Mouse (Mus musculus) adrenal gland, postnatal 25 days (tissue): Measurements from ENCODE around the gene Pter. TPM values are rescaled to one million over a fixed set of nuclear protein-coding genes. Genes with fewer than 3 reads are reported as not detected.

Experiments used
- DNase-seq: peaks from one replicate; pipeline ENCODE4 v3.0.0; 2021; ENCODE audit warnings: mixed read lengths
- total RNA-seq: library from RNA; stranded (reverse); gene quantifications from 2 replicates; pipeline ENCODE4 v1.2.3, GENCODE M21; 2021

The Pter gene
- total RNA-seq, 1 experiment from 2014 or later, result 19.1 TPM

DNA sequence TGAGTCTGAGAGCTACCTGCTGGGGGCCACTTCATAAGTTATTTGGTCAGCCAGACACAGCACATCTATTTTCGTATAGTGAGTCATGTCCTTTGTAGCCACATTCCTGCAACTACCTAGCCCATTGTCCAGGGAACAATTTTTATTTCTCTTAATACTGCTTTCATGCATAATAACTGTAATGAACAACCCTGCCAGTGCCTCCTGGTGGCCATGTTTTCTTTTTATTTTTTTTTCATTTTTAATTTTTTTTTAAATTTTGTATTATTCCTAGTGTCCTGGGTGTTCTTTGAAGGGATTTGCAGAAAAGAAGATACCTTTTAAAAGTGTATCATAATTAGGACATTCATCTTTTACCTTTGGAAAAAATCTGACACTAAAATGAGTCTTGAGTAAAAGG, 84.6 kb downstream of the Pter start:
- no peak for DNase-seq

DNA sequence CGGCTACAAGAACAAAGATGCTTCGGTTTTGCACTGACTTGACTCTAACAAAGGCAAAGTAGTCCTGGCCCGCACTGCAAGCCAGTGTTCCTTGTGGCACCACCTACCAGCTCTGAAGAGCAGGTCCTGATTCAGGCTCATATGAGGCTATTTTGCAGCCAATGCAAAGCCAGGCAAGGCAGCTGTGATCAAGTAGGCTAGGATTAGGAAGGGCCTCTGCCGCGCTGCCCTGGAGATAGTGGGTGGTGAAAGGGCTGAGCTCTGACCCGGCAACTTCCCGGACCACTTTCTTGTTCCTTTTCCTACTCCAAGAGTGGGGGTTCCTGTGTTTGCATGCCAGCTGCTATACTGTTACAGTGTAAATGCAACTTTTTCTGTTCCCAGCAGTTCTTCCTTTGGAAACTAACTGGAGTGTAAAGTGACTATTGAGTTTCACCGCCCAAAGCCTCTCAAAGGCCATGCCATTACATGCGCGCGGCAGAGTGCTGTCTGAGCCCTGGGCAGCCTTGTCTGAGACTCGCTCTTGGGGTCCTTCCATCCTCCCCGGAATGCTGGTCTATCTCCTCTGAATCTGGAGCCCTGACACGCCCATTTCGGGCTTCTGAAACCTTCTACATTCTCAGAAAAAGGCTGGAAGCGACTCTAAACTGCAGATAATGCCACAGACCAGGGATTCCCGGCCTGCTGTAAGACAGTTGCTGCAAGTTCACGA, 85.6 kb downstream of the Pter start:
- DNase-seq, result no peak

DNA sequence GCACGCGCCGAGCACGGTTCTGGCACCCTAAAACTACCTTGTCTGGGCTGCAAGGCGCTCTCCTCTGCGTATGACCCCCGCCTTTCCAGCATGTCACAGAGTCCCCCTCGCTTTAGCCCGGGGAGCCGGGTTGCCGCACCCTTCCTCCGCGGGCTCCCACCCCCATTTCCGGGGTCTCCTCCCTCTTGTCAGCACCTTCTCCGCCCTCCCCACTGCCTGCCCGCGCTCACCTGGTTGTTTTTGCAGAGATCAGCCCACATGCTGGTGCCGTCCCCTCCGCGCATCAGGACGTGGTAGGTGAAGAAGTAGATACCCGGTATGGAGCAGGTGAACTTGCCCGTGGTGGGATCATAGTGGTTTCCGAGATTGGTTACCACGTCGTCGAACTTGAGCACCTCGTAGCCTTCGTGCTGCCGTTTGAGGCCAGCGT, 86.2 kb downstream of the Pter start:
- peak; percentile 3 for DNase-seq

DNA sequence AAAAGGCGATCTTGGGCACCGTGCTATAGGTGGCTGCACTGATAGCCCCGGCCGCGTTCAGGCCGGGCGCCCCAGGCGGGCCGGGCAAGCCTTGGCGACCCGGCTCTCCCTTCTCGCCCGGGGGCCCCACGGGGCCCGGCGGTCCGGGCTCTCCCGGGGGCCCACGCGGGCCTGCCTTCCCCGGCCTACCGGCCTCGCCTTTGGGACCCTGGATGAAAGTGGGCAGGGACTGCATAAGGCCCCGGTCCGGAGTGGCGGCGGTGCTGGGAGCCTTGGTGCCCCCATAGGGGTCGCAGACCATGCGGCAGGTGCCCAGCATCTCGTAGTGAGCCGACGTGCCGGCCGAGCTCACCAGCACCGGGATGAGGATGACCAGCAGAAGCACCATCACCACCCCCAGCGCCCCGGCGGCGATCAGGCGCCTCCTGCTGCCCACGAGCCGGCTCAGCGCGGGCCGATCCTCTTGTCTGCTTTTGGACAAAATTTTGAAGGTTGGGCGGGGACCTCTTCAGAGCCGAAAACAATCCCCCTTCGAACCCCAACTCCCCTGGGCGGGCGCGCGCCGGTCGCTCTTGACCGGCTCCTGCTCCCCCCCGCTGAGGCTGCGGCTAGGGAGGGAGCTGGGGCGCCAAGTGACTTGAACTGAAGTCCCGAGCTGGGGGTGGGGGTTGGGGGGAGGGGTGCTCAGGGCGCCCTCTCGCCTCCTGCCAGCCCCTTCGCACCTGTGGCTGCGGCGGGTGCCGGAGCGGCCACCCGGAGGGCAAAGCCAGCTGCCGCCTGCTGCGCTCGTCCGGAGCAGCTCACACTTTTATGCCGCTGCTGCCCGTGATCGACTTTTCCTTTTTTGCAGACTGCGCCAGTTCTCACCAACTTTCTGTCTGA, 86.9 kb downstream of the Pter start:
- peak; percentile 48 for DNase-seq

DNA sequence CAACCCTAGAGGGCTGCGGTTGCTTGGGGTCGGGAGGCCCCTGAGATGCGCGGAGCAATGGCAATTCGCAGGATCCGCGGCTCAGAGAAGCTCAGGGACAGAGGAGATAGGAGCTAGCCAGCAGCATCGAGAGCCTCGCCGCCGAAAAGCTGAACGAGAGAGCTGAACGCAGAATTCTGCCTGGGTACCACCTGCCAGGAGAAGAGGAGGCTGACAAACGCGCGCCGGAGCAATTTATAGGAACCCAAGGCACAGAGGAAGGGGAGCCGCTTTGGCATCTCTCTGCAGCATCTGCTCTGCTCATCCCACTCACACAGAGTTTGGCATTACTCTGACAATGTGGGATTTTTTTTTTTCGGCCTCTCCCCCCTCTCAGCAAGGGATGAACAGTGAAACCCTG, 87.6 kb downstream of the Pter start, which contains the start of gene C1ql3:
TSS of gene C1ql3 (minus strand) at position 335 of the 400 bp plus-strand sequence.
- peak; percentile 15 for DNase-seq

DNA sequence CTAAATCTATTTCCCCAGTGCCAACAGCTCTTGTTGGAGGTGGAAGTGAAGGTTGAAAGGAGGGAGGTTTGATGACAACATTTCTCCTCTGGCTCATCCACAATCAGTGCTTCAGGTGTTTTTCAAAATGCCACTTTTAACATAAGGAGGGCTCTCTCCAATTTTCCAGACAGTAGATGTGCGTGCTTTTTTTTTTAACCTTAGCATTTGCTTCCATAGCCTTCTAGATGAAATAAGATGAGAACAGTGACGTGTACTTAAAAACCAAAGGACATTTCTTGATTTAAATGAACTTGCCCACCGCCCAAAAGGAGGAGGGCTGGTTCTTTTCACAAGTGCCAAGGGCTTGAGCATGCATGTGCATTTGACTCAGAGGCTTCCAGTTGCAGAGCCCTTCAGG, 88.1 kb downstream of the Pter start:
- no peak for DNase-seq

DNA sequence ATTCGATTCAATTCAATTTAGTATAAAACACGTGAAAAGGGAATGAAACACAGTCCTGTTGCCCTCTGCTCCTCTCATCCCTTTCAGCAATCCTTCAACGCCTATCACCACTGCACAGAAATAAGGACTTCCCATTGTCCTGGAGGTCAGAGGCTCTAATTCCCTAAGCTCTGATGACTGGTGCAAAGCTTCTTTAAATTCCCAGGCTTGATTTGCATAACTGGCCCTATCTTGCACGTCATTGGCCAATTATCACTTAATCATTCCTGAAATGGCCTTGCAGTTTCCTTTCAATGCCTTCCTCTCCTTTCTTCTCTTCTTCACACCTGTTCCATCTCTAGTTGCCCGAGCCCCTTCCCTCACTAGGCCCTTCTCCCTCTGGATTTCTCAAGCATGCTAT, 94.5 kb downstream of the Pter start:
- DNase-seq, result no peak

DNA sequence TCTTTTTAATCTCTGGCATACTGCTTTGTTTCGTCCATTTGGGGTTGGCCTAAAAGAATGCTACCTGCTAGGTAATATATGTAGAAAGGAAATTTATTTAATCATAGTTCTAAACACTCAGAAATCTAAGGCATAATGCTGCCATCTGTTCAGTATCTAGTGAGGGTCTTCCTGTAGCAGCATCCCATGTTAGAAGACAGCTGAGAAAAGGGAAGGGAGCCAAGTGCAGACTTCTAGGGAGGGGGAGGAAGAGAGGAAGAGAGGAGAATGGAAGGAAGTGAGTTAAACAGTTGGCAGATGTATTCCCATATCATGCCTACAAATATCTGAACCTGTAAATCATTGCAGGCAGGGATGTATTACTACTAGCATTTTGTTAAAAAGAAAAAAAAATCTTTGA, 95.0 kb downstream of the Pter start:
- DNase-seq, result no peak

DNA sequence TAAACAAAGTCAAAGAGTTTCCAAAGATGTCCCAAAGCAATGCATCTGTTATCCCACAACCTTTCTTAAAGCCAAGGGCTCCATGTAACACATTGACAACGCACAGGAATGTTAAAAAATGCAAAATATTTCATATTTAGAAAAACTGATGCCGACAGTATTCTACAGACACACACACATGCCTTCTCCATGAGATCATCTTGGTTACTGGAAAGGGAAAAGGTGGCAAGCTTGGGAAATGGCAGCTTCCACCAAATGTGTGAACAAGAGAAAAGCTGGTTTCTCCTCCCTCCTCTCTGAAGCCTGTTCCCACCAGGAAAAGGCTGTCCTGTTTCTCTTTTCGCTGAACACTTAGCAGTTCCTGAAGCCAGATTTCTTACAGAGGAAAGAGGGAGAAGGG, 114.9 kb downstream of the Pter start:
- DNase-seq, result no peak

DNA sequence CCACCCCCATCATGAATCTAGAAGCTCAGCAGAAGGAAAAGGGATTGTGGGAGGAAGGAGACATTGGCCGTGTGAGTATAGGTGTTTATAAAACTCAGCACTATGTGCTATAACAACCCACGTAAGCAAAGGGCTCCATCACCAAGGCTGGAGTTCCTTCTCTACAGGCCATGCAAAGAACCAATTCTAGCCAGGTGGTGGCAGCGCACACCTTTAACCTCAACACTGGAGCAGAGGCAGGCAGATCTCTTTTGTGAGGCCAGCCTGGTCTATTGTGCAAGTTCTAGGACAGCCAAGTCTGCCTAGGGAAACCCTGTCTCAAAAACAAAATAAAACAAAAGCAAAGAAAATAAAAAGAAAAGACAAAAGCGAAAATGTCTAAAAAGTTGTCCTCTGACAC, 115.9 kb downstream of the Pter start:
- no peak for DNase-seq

DNA sequence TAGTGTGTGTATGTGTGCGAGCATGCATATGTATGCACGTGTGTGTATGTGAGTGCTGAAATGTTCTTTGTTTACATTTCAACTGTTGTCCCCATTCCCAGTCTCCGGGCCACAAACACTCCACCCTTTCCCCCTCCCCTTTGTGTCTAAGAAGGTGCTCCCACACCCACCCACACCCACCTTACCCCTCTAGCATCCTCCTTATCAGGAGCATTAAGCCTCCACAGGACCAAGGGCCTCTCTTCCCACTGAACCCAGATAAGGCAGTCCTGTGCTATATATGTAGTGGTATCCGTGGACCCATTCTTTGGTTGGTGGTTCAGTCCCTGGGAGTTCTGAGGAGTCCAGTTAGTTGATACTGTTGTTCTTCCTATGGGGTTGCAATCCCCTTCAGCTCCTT, 120.7 kb downstream of the Pter start:
- DNase-seq, result no peak

DNA sequence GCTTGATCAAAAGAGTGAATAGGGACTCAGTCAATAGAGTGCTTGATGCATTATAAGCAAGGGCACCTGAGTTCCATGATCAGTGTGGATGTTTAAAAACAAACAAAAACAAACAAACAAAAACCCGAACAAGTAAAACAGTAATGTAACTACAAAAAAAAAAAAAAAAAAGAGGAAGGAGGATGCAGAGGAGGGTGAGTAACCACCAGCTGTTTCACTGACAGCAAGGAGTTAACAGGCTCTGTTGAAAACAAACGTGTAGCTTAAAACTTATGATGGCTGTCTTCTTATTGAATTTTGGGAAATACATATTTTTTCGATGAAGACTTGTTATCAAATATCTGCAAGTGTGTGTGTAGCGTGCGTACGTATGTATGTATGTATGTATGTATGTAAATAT, 124.8 kb downstream of the Pter start:
- DNase-seq, result no peak

Other genes starting within 250 kb of the Pter start
- gene C1ql3, start 87.8 kb downstream of the Pter start, total RNA-seq, result not detected in 2 replicates